Mouse (Mus musculus): Measurements from ENCODE around the gene Nme7. TPM values are rescaled to one million over a fixed set of nuclear protein-coding genes. Genes with fewer than 3 reads are reported as not detected.
A peak's percentile ranks its signal among the peaks of the same experiment; 100 is the strongest.

Nme7 gene
- total RNA-seq, 2 experiments from 2014 or later: 24.0 to 26.7 TPM

DNA sequence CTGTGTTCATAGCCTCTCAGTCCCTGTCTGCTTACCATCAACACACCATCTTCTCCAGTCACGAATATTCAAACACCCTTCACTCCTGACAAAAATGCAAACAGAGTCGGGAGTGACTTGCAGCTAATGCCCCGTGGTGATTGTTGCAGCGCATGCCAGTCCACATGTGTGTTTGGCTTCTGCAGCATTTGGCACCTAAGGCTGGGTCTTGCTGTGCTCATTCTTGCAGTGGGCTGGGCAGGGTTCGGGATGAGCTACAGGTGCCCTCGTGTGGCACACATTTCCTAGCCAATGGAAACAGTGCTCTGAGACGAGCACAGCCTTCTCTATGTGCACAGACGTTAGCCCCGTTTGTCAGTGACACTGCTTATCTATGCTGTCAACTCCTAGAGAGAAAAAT lies 13.3 kb downstream of the Nme7 start:
- intact Hi-C loops (cut with DNase I): loop anchor here (5.0 to 10.0 kb wide), 3 partner anchors 590 to 908 kb away; no protein-coding TSS in a partner anchor
- no peak for DNase-seq (ENCODE audit: low spot score in 2 of 2)

DNA sequence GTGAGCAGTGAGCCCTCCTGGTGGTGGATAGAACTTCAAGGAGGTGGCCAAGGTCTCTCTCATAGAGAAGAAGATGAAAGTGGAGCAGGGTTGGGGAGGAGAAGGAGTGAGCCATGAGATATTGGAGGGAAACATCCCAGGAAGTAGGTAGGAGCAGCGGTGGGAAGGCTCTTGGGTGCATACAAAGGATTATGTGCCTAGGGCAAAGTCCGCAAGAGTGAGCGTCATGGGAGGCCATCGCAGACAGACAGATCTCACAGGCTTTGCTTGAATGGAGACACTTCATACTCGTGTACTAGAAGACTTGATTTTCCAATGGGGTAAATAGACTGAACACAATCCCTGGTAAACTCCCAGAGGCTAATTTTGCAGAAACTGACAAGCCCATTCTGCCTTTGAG lies 14.6 kb downstream of the Nme7 start:
- no peak for DNase-seq (ENCODE audit: low spot score in 2 of 2)
- intact Hi-C loops (cut with DNase I): loop anchor here (5.0 to 10.0 kb wide), 3 partner anchors 589 to 906 kb away; no protein-coding TSS in a partner anchor

DNA sequence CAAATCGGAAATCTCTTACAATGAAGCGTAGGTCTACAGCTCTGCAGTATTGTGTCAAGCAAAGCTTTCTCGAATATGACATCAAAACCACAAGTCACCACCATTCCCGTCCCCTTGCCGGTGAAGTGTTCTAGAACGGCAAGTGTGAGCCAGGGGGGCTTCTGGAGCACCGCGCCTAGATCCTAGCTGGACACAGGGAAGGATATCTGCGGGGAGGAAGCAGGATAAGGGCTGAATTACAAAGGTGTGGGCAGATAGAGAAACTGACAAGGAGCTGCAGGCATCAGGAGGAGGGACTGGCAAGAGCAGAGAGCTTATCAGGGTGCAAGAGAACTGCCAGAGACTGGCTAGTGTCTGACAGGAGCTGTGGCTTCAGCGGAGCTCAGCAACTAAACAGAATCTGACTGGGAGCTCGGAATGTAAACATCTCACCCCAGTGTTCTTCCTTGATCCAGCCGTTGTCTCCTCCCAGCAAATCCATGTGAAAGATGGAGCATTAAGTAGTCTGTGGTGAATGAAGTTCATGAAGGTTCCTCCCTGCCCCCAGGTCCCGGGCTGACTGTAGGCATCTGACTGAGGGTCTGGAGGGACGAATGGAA lies 15.7 kb downstream of the Nme7 start:
- intact Hi-C loops (cut with DNase I): loop anchor here (5.0 to 10.0 kb wide), 3 partner anchors 588 to 905 kb away; no protein-coding TSS in a partner anchor

DNA sequence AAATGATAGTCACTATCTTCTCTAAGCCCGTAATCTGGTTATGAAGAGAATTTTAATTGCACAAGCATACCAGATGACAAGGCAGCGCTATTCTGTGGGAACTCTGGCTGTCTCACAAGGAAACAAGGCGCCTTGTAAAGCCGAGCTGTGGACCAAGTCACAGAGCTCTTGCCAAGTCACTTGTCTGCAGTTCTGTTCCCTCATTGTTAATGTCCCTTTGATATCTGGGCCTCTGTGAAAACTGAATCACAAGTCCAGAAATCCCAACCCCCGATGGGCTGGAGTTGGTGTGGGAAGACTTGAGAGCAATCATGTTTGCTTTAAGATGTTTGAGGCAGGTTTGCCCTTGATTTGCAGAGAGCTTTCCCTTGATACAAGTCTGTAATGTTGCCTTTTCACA lies 16.8 kb downstream of the Nme7 start:
- no peak for DNase-seq (ENCODE audit: low spot score in 2 of 2)
- intact Hi-C loops (cut with DNase I): no loop called here

More for the DNA sequence above, 15.7 kb downstream of the Nme7 start:
- DNase-seq (ENCODE audit: low spot score in 2 of 2): no peak

DNA sequence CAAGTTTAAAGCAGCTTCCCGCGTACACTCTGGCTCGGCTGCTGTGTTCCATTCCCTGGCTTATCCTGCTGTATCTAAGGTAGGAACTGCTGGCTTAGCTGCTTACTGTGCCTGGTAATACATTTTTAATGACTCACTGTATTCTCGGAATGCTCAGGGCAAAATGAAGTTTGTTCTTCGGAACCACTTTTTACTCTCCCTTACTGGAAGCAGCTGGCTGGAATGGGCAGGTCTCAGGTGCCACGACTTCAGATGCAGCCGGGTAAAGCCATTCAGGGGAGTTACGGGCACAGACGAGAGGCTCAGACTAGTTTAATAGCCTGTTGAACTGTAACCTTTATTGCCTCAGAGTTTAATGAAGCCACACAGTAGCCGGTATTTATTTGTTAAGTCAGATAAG lies 17.5 kb downstream of the Nme7 start:
- intact Hi-C loops (cut with DNase I): no loop called here
- no peak for DNase-seq (ENCODE audit: low spot score in 2 of 2)

DNA sequence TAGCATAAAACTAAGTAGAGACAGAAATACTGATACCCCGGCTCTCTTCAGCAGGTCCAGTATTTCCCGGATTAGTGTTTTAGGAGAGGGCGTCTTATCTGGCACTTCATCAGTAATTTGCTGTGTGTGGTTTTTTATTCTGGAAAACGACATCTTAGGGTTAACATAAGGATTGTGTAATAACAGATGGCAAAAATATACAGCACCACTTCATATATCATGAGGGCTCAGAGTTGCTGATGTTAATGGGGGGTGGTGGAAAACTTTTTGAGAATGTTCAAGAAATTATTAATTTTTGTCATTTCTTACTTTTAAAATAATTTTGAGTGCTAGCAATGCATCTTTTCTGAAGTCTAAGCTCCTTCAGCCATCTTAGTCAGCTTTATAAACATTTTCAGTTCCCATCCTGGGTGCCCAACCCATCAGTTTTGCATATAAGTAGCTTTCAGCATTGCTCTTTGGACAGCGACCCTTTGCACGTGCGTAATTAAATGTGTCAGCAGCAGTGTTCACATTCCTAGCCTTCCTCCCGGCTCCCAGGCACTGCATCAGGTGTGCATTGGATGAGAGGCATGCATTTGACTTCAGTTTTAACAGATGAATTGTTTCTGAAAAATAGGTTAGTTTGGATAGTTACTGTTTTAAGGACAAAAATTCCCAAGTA lies 19.2 kb downstream of the Nme7 start:
- intact Hi-C loops (cut with DNase I): no loop called here
- DNase-seq (ENCODE audit: low spot score in 2 of 2): no peak

DNA sequence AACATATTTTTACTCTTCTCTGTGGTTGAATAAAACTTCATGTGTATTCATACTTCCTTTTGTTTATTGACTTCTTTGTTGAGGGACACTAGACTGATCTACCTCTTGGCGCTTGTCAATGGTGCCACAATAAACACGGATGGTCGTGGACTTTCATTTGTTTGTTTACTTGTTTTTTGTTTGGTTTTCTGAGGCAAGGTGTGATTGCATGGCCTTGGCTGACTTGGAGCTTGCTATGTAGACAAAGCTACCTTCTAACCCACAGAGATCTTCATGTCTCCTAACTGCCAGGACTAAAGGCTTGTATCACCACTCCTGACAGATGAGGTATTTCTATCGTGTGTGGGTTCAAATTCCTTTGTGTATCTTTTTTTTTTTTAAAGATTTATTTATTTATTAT lies 20.3 kb downstream of the Nme7 start:
- intact Hi-C loops (cut with DNase I): no loop called here
- DNase-seq (ENCODE audit: low spot score in 2 of 2): no peak

DNA sequence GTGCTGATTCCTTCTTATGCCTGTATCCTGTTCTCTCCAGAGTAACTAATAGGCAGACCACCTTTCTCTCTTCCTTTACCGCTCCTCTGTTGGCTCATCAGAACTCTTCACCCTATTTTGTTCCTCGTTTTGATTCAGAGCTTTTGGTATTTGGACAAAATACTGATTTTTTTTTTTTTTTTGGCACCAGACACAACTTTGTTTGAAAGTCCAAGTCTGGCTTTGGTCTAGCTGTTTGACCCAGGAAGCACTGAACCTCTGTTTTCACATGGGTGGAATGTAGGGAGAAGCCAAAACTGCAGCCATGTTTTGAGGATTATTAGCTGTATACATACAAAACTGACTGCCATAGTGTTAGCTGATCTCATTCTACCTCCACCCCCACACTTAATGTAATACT lies 21.0 kb downstream of the Nme7 start:
- DNase-seq (ENCODE audit: low spot score in 2 of 2): no peak
- intact Hi-C loops (cut with DNase I): no loop called here

DNA sequence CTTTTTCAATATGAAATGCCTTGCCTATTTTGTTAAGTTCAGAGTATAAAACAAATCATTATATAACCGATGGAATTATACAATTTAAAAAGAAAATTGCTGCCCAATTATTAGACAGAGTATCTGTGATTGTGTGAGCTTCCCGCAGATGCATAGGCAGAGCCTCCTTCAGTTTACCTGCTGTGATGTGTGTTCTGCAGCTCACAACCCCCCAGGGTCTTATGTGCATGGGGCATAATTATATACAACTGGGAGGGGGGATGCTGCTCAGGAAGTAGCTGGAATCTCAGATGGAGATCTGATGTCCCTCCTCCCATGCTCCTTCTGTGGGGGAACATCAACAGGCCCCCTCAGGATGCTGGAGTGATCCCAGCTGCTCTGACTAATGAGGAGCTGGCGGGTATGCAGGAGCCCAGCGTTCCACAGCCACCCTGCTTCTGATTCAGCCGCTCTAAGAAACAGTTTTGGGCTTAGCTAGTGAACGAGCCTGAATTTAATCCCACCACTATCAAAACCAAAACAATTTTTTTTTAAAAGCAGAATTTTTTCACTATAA lies 22.8 kb downstream of the Nme7 start:
- intact Hi-C loops (cut with DNase I): no loop called here
- DNase-seq (ENCODE audit: low spot score in 2 of 2): peak; percentile 36 to 49

DNA sequence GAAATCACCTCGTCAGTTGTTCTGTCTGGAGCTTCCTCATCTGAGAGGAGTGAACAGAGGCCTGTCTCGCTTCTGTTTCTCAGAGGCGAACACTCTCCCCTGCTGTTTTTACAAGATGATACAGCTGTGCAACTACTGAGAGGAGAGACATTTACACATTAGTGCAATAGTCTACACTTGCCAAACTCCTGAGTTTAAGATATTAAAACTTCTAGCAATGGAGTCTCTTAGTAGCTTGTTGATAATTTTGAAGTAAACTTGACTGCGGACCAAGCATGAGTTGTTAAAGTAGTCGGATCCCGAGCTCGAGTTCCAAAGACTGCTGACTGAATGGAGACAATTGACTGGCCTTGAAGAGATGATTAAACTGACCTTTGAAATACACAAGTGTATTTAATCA lies 23.8 kb downstream of the Nme7 start:
- DNase-seq (ENCODE audit: low spot score in 2 of 2): no peak
- intact Hi-C loops (cut with DNase I): no loop called here

DNA sequence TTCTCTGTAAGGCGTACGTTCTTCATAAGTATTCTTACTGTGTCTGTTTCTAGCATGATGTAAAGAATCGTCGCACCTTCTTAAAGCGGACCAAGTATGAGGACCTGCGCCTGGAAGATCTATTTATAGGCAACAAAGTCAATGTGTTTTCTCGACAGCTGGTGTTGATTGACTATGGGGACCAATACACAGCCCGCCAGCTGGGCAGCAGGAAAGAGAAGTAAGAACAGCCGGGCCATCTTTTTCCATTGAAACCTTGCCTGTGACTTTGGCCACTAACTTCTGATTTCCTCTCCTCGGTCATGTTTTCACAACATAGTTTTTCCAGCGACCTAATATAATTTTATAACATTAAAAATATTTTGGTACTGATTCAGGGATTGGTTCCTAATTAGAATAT lies 28.6 kb downstream of the Nme7 start:
- intact Hi-C loops (cut with DNase I): no loop called here

DNA sequence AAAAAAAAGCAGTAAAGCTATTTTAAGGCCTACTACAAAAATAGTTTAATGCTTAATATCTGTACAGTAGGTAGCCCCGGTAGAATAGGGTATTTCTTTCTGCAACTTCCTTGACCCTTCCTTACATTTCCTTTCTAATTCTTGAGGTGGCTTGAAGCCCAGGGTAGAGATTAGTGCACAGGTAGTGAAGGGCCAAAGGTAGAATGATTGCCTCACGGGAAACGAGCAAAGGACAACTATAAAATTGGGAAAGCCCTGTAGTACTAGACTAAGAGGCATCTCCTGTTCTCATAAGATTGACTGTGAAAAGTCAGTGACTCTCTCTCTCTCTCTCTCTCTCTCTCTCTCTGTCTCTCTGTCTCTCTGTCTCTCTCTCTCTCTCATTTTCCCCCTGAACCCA lies 31.5 kb downstream of the Nme7 start:
- intact Hi-C loops (cut with DNase I): no loop called here
- no peak for DNase-seq (ENCODE audit: low spot score in 2 of 2)

More for the DNA sequence above, 28.6 kb downstream of the Nme7 start:
- DNase-seq (ENCODE audit: low spot score in 2 of 2): no peak

DNA sequence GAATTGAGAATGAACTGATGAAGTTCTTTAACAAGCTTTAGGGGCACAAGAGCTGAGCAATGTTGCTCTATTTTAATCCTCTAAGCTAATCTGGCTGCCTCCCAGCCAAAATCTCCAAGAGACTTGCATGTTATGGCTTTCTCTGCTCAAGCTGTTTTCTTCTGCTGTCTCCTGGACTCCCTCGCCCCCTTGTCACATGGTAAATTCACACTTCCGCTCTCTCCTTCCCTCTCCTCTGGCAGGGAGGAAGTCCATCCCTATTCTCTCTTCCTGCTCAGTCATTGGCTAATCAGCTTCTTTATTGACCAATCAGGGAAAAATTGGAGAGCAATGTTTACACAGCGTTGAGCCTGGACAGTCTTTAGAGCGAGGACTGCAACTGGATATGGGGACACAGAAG lies 31.9 kb downstream of the Nme7 start:
- intact Hi-C loops (cut with DNase I): no loop called here
- peak; percentile 36 to 47 for DNase-seq (ENCODE audit: low spot score in 2 of 2)

DNA sequence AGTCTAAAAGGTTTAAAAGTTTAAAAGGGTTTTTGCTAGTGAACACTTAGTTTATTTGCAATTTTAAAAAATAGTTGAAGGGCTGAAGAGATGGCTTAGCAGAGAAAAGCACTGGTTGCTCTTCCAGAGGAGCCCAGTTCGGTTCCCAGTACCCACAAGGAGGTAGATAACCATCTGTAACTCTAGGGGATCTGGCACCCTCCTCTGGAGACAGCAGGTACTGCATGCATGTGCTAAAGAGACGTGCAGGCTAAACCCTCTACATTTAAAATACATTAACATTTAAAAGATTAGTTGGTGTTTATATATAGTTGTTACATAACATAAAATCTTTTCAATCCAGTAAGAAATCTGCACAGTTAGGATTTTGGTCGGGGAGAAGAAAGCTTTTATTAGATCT lies 38.2 kb downstream of the Nme7 start:
- no peak for DNase-seq (ENCODE audit: low spot score in 2 of 2)
- intact Hi-C loops (cut with DNase I): no loop called here

DNA sequence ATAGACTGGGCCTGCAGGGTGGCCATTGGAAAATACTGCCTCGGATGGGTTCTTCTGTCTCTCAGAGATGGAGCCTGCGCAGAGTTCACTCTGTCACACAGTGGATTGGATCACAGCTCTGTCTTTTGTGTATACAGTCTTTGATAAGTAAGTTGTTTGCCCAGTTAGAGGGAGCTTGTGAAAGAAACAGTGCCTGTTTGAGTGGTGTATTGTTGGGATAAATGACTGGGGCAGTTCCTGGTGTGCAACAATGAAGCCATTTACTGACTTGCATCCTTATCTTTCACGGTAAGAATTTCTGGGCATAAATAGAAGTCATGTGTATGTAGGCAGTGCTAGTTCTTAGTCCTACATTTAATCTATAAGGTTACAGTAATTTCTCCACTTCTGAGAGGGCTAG lies 49.5 kb downstream of the Nme7 start:
- DNase-seq (ENCODE audit: low spot score in 2 of 2): no peak
- intact Hi-C loops (cut with DNase I): no loop called here

DNA sequence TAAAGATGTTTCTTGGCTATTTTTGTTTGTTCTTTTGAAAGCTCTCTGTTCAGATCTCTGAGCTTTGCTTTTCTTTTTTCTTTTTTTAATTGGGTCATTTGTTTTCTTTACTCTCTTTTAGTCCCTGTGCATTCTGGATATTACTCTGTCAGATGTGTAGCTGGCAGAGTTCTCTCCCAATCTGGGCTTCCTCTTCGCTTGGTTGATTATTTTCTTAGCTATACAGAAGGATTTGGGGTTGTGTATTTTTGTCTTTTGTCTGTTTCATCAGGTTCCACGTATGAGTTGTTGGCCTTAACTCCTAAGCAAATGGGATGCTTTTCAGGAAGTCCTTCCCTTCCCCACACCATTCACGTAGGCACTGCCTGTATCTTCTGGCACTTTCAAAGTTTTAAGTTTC lies 54.1 kb downstream of the Nme7 start:
- no peak for DNase-seq (ENCODE audit: low spot score in 2 of 2)
- intact Hi-C loops (cut with DNase I): no loop called here

DNA sequence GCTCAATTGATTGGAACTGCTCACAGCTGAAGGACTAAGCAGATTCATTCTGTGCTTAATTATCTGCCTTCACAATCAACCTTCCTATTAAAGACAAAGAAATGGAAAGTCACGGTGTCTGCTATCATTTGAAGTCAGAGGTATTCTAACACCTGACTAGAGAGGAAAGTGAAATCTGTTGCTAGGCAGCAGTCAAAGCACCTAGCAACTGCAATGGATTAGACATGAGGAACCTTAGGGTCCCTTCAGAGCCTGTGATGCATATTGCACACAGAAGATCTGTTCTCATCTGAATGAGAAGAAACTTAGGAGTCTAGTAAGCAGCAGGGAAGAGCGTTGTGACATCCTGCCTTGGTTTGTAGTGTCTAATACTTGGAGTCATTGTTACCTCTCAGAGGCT lies 58.1 kb downstream of the Nme7 start:
- intact Hi-C loops (cut with DNase I): loop anchor here (2.0 kb wide), 1 partner anchor 543 kb away; no protein-coding TSS in a partner anchor
- no peak for DNase-seq (ENCODE audit: low spot score in 2 of 2)

DNA sequence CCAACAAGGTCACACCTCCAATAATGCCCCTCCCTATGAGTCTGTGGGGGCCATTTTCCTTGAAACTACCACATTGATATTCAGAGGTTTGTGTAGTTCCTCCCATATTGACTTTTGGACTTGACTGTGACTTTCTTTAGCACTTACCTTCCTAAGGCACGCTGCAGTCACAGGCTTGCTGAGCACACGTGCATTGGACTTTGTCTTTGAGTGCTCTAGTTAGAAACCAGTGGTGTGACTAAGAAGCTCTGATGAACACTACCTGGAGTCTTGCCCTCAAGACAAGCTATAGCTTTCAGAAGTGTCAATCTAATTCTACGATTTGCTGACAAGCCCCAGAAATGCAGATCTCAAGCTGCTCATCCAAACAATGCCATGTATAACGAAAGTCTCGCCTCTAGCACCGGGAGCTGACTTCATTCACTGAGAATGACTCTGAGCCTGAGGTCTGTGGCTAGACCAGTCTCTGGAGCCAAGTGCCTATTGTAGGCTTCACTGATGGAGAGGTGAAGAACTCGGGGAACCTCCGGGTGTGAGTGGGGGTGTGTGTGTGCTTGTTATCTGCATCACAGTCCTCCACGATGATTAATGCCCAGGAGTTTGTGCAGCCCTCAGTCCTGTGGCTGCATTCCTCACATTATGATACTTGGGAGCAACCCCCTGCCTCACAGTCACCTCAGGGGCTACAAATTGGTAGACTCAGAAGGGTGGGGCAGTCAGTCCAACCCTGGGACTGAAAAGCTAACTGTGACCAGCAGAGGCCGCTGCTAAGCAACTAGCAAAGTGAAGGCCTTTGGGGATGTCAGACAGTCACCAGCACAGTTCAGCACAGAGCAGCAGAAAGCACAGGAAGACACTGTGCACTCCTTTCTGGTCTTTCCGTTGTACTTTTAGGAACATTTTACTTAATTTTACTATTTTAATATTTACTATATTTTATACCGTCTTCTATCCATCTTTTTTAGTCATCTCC lies 62.5 kb downstream of the Nme7 start:
- intact Hi-C loops (cut with DNase I): loop anchor here (5.0 kb wide), 1 partner anchor 71 kb away; no protein-coding TSS in a partner anchor
- DNase-seq (ENCODE audit: low spot score in 2 of 2): peak; percentile 53 to 72

DNA sequence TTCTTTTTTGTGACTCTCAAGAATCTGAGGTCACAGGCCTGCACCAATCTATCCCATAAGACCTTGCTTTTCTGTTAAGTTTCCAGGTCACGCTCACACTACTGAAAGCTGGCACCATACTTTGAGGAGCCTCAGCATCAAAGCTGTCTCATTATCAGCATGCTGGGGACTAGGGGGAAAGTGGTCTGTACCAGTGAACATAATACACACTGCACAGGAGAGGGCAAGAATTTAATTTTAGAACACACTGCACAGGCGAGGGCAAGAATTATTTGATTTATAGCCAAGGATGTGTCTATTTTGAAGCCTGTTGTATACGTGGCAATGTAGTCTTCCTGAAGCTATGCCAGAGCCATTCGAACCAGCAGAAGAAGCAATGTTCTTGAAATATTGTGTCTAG lies 64.2 kb downstream of the Nme7 start:
- no peak for DNase-seq (ENCODE audit: low spot score in 2 of 2)

DNA sequence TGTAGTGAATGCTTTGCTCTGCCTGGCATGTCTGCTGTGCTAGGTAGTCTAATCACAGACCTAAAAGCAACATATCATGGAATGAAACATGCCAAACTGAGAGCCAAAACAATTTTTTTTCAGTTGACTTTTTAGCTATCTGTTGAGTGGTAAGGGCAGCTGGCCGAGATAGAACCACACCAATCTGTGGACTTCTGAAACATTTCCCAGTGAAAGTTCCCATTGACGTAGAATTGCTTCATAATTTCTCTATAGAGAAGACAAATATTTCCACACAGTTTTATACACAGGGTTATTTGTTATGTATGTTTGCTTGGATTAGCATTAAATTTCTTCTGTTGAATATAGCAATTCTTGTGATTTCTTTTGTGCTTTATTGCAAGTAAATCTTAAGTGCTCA lies 65.9 kb downstream of the Nme7 start:
- intact Hi-C loops (cut with DNase I): loop anchor here (5.0 kb wide), 1 partner anchor 68 kb away; no protein-coding TSS in a partner anchor
- no peak for DNase-seq (ENCODE audit: low spot score in 2 of 2)

More for the DNA sequence above, 64.2 kb downstream of the Nme7 start:
- intact Hi-C loops (cut with DNase I): loop anchor here (5.0 kb wide), 1 partner anchor 69 kb away; no protein-coding TSS in a partner anchor
